Mouse (Mus musculus) layer of hippocampus, adult 9-10 months (tissue): ENCODE results near the gene Gm10959.

Experiments used
- DNase-seq: peaks from one replicate; pipeline ENCODE4 v3.0.0; 2022; ENCODE audit warnings: low spot score

The Gm10959 gene

DNA sequence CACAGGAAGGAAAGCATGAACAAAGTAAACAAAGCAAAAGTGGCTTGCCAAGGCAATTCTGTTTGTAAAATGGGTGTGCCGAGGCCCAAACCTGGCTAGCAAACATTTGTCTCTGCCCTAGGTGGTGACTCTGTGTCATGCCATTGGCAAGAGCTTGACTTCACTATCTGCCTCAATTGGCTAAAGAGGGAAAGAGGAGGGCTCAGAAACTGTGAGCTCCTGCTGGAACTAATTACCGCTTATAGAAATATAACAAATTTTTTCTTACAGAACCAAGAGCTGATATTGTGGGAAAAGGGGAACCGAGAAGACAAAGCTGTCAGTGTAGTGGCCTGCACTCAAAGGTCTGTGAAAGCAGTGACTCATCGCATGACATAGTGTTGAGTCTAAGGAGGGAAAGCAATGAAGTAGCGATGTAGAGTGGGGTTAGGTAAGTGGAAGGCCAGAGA, 30.8 kb downstream of the Gm10959 start:
- no peak for DNase-seq

GRCm38 (mm10) chr3:122887505-122888301, 31.5 kb downstream of the Gm10959 start:
- no peak for DNase-seq

DNA sequence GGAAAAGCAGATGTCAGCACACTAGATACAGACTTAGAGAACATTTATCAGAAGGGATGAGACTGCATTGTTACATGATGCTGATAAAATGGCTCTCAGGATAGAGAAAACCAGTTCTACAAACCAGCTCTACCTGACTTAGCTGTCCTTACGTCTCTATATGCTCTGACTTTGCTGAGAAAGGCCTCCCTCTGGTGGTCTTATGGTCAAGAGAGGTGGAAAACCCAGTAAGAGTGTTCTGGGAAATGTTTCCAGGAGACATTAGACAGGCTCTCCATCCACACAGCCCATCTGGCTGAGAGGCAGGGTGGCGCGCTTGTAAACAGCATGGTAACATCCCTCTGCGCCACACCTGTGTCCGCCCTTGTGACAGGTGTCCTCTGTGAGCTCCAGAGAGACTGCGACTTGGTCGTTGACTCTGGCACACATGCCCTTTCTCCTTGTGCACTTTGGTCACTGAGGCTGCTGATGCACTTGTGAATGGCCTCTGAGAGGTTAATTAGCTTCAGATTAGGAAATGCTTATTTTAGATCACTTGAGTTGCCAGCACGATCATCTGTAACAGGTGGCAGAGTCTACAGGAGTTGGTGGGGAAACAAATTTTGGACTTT, 40.4 kb downstream of the Gm10959 start:
- no peak for DNase-seq

GRCm38 (mm10) chr3:122877543-122877942, 41.6 kb downstream of the Gm10959 start:
- no peak for DNase-seq

DNA sequence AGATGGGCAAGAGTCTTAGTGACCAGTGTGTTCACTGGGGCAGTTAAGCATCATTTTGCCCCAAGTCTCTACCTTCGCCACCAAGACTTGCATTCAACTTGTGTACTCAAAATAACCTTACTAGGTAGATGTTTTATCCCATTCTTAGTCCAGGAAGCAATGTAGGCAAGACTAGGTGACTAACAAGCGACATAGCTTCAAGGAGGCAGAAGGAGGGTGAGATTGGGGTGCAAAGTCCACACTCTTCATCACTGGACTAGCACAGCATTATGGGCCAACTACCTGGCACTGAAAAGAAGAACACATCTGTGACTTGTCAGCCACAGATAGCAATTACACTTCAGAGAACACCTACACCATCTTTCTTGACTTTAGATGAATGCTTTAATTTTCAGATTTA, 42.3 kb downstream of the Gm10959 start:
- DNase-seq: no peak

DNA sequence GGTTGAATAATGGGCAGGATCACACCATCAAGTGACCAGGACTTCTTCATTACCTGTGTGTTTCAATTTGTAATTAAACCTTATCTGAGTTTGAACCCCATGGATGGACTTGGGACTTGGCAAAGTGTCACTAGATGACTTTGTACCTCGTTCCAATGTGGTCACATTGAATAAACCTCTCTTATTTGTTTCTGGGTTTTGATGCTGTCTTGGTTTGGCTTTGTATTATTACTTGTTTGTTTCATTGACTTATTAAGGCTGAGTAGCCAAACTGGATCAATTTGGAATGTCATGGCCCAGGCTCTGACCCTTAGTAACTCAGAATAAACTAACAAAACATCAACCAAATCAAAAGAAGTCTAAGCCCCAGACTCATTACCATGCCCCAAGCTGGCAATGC, 47.6 kb downstream of the Gm10959 start:
- DNase-seq: no peak

DNA sequence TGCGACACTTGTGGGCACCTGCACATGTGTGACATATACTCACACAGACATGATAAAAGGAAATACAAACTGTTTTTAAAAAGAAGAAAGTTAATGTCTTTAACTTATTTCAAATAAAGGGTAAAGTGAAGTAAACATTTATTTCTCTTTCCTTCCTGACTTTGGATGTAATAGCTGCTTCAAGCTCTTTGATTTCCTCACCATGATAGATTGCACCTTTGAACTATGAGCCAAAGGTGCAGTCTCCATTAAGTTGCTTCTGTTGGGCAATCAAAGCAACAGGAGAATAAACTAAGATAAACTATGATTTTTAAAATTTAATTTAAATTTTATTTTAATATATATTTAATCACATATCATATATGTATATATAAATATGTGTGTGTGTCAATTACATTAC, 50.9 kb downstream of the Gm10959 start:
- no peak for DNase-seq

DNA sequence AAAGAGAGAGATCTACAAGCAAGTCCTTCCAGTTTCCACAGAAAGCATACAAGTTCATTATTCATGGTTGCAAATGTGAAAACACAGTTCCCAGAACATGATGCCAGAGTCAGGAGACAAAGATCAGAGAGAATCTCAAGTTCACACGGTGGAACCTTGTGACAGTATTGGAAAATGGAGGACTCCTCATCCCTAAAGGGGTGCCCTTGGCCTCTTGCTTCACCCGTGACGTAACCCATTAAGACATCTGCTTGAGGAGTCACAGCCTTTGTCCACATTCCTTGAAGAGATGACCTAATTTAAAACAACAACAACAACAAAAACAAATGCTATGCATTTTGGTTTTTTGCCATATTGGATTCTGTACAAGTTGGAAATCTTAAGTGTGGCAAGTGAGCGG, 54.1 kb downstream of the Gm10959 start:
- no peak for DNase-seq
